In genomic region chr6:99095185-99096104, GRCm38 (mm10) we compare ENCODE assay signal across 8 mouse cellular contexts.
DNase-seq lines count a peak whose midpoint lies in the region; ATAC-seq lines count a peak whose summit lies in the region.

No protein-coding gene starts in this region.

- H3K4me3 ChIP-seq in heart, embryonic 11.5 days (ENCODE audit: low read depth, low read length): peak overlapping the region; percentile 44
- H3K4me3 ChIP-seq in kidney, embryonic 15.5 days (replicated peaks): peak overlapping the region; percentile 31

- no peaks in the 10 kb centered on the region for H3K36me3 ChIP-seq in heart, embryonic 11.5 days (ENCODE audit: control insufficient read depth, insufficient read depth, low read length)
- no peaks in the 10 kb centered on the region for H3K36me3 ChIP-seq in kidney, embryonic 15.5 days
- H3K36me3 ChIP-seq in splenic B cell, adult 2 months (ENCODE audit: control insufficient read depth, insufficient read depth, low read length, poor library complexity, severe bottlenecking): peaks cover 5% of the 10 kb centered on the region; the same call in 1 of the 2 replicates

- no peaks in the 10 kb centered on the region for H3K27me3 ChIP-seq in heart, embryonic 11.5 days (ENCODE audit: control insufficient read depth, insufficient read depth, low read length)
- H3K27me3 ChIP-seq in kidney, embryonic 15.5 days: no peaks in the 10 kb centered on the region
- no peaks in the 10 kb centered on the region for H3K27me3 ChIP-seq in splenic B cell, adult 2 months (ENCODE audit: control insufficient read depth, insufficient read depth, low read length, poor library complexity, severe bottlenecking)

- no peaks in the 10 kb centered on the region for H3K9me3 ChIP-seq in heart, embryonic 11.5 days (replicated peaks; ENCODE audit: control insufficient read depth, low read length)
- no peaks in the 10 kb centered on the region for H3K9me3 ChIP-seq in kidney, embryonic 15.5 days (replicated peaks)

- peaks cover 53% of the 10 kb centered on the region for H3K4me1 ChIP-seq in heart, embryonic 11.5 days (ENCODE audit: control insufficient read depth, insufficient read depth, low read length)
- peaks cover 70% of the 10 kb centered on the region for H3K4me1 ChIP-seq in kidney, embryonic 15.5 days

- DNase-seq in adrenal gland, adult 18-20 months (ENCODE audit: low spot score in 2 of 2): peak; percentile 23 to 27
- DNase-seq in adrenal gland, postnatal 4 days (ENCODE audit: low spot score in 2 of 2): no peak
- DNase-seq in c-Kit-positive CD71-positive TER-119-negative erythroid progenitor cells, embryonic 14.5 days (ENCODE audit: low read depth): peak; percentile 63
- DNase-seq in lung, postnatal 4 days: peak; percentile 46 to 50
- DNase-seq in splenic B cell, adult 2 months (ENCODE audit: low read depth, low spot score): peak; percentile 51
- DNase-seq in right cerebral cortex, postnatal 25 days: no peak

- WGBS in heart, embryonic 11.5 days (ENCODE audit: insufficient replicate concordance): 5% methylated on average over 18 of the region's 18 CpGs
- WGBS in kidney, embryonic 15.5 days: 26% methylated on average over 18 of the region's 18 CpGs

- peak overlapping the region; percentile 96 for H3K27ac ChIP-seq in heart, embryonic 11.5 days (ENCODE audit: low read depth, low read length)
- peak overlapping the region; percentile 68 for H3K27ac ChIP-seq in kidney, embryonic 15.5 days

- ATAC-seq in heart, embryonic 11.5 days (replicated peaks; ENCODE audit: insufficient number of reproducible peaks, low FRiP score, low TSS enrichment): peak; percentile 69; the same call in 1 of the 2 replicates
- no peak for ATAC-seq in kidney, embryonic 15.5 days (replicated peaks; ENCODE audit: low FRiP score)

- peak overlapping the region; percentile 67 for H3K4me2 ChIP-seq in heart, embryonic 11.5 days
- H3K4me2 ChIP-seq in kidney, embryonic 15.5 days: peak overlapping the region; percentile 53

- peak overlapping the region; percentile 81 for H3K9ac ChIP-seq in heart, embryonic 11.5 days (ENCODE audit: low read depth, low read length)
- peak overlapping the region; percentile 27 for H3K9ac ChIP-seq in kidney, embryonic 15.5 days

Comparison
In these comparisons a context has a peak if more than half of its experiments do, and no peak if none do; other contexts are left out.
1. DNase-seq: peak in adrenal gland, adult 18-20 months (2 of 2), c-Kit-positive CD71-positive TER-119-negative erythroid progenitor cells, embryonic 14.5 days (single experiment), lung, postnatal 4 days (2 of 2) and splenic B cell, adult 2 months (single experiment); none in adrenal gland, postnatal 4 days (0 of 2) and right cerebral cortex, postnatal 25 days (single experiment).